Mouse (Mus musculus) stomach, postnatal 0 days (tissue): ENCODE results near the gene 1700030J22Rik.

Experiments
- CTCF ChIP-seq: IDR thresholded peaks from 2 replicates; pipeline ENCODE4 v1.5.1; 2016; ENCODE audit warnings: antibody characterized with exemption, low read depth, mild to moderate bottlenecking, moderate library complexity
- EP300 ChIP-seq: optimal IDR thresholded peaks from 2 replicates; pipeline ENCODE3; 2016; ENCODE audit warnings: antibody characterized with exemption

- no peak for TF ChIP-seq CTCF
- no peak for TF ChIP-seq EP300
These were observed 36.9 kb upstream of the 1700030J22Rik start for GRCm38 (mm10) chr8:117015670-117016069.
